ENCODE assay signal across 8 mouse cellular contexts in genomic region chr4:85513288-85513687, GRCm38 (mm10). TPM values are rescaled to one million over a fixed set of nuclear protein-coding genes. Genes with fewer than 3 reads are reported as not detected.
DNase-seq lines count a peak whose midpoint lies in the region; ATAC-seq lines count a peak whose summit lies in the region.

No protein-coding gene starts in this region.

- WGBS in embryonic facial prominence, embryonic 10.5 days: 48% methylated on average over 7 of the region's 7 CpGs
- 36% methylated on average over 7 of the region's 7 CpGs for WGBS in forebrain, embryonic 12.5 days
- WGBS in limb, embryonic 13.5 days: 32% methylated on average over 7 of the region's 7 CpGs
- 35% methylated on average over 7 of the region's 7 CpGs for WGBS in midbrain, embryonic 16.5 days

- no peaks in the 10 kb centered on the region for H3K9me3 ChIP-seq in embryonic facial prominence, embryonic 10.5 days
- no peaks in the 10 kb centered on the region for H3K9me3 ChIP-seq in forebrain, embryonic 12.5 days
- no peaks in the 10 kb centered on the region for H3K9me3 ChIP-seq in limb, embryonic 13.5 days
- no peaks in the 10 kb centered on the region for H3K9me3 ChIP-seq in midbrain, embryonic 16.5 days (replicated peaks; ENCODE audit: control insufficient read depth, low read length, poor library complexity, severe bottlenecking)

- H3K4me3 ChIP-seq in embryonic facial prominence, embryonic 10.5 days: peak overlapping the region; percentile 73
- H3K4me3 ChIP-seq in forebrain, embryonic 12.5 days (replicated peaks): no peak overlapping the region; the same call in 1 of the 2 replicates
- H3K4me3 ChIP-seq in limb, embryonic 13.5 days: no peak overlapping the region; the same call in 1 of the 2 replicates
- H3K4me3 ChIP-seq in midbrain, embryonic 16.5 days (ENCODE audit: low read depth, low read length): peak overlapping the region; percentile 68; the same call in 1 of the 2 replicates

- no peak for ATAC-seq in forebrain, embryonic 12.5 days (ENCODE audit: low FRiP score)
- no peak for ATAC-seq in limb, embryonic 13.5 days (ENCODE audit: low FRiP score, low read depth)
- no peak for ATAC-seq in midbrain, embryonic 16.5 days
- no peak for ATAC-seq in granulocyte monocyte progenitor cell, adult 5-6 weeks (replicated peaks; ENCODE audit: poor library complexity, severe bottlenecking)

- intact Hi-C loops in heart, postnatal 25 days (cut with DNase I): no loop called here

- H3K4me2 ChIP-seq in forebrain, embryonic 12.5 days: peak overlapping the region; percentile 91
- peak overlapping the region; percentile 99 for H3K4me2 ChIP-seq in limb, embryonic 13.5 days (replicated peaks)
- peak overlapping the region; percentile 97 for H3K4me2 ChIP-seq in midbrain, embryonic 16.5 days (ENCODE audit: low read length)

- H3K27ac ChIP-seq in embryonic facial prominence, embryonic 10.5 days (replicated peaks): no peak overlapping the region
- H3K27ac ChIP-seq in forebrain, embryonic 12.5 days: no peak overlapping the region
- H3K27ac ChIP-seq in limb, embryonic 13.5 days: no peak overlapping the region
- no peak overlapping the region for H3K27ac ChIP-seq in midbrain, embryonic 16.5 days (ENCODE audit: low read length)

- peaks cover 40% of the 10 kb centered on the region for H3K27me3 ChIP-seq in embryonic facial prominence, embryonic 10.5 days (replicated peaks; ENCODE audit: low read depth, poor library complexity, severe bottlenecking)
- H3K27me3 ChIP-seq in forebrain, embryonic 12.5 days: peaks cover 34% of the 10 kb centered on the region
- peaks cover 41% of the 10 kb centered on the region for H3K27me3 ChIP-seq in limb, embryonic 13.5 days
- H3K27me3 ChIP-seq in midbrain, embryonic 16.5 days (ENCODE audit: control insufficient read depth, insufficient read depth, low read depth, low read length): peaks cover 17% of the 10 kb centered on the region

- H3K9ac ChIP-seq in forebrain, embryonic 12.5 days: no peak overlapping the region
- H3K9ac ChIP-seq in limb, embryonic 13.5 days: no peak overlapping the region
- no peak overlapping the region for H3K9ac ChIP-seq in midbrain, embryonic 16.5 days (ENCODE audit: low read depth, low read length)

- H3K4me1 ChIP-seq in embryonic facial prominence, embryonic 10.5 days: peaks cover 19% of the 10 kb centered on the region
- peaks cover 15% of the 10 kb centered on the region for H3K4me1 ChIP-seq in forebrain, embryonic 12.5 days
- peaks cover 14% of the 10 kb centered on the region for H3K4me1 ChIP-seq in limb, embryonic 13.5 days
- H3K4me1 ChIP-seq in midbrain, embryonic 16.5 days (ENCODE audit: control insufficient read depth, insufficient read depth, low read length): peaks cover 11% of the 10 kb centered on the region

- H3K36me3 ChIP-seq in embryonic facial prominence, embryonic 10.5 days (replicated peaks): no peaks in the 10 kb centered on the region
- H3K36me3 ChIP-seq in forebrain, embryonic 12.5 days (replicated peaks): no peaks in the 10 kb centered on the region
- no peaks in the 10 kb centered on the region for H3K36me3 ChIP-seq in limb, embryonic 13.5 days
- H3K36me3 ChIP-seq in midbrain, embryonic 16.5 days (ENCODE audit: control insufficient read depth, insufficient read depth, low read length): no peaks in the 10 kb centered on the region

- DNase-seq in embryonic facial prominence, embryonic 10.5 days (ENCODE audit: low spot score): no peak
- peak; percentile 19 for DNase-seq in heart, postnatal 25 days (ENCODE audit: low spot score)
- no peak for DNase-seq in spleen, postnatal 14 days (ENCODE audit: low spot score in 2 of 2)
- DNase-seq in right cerebral cortex, postnatal 25 days: no peak

RNA-seq across cellular contexts. Expression of gene Adamtsl1, which starts 0.7 kb away (rescaled TPM):
- polyA plus RNA-seq in embryonic facial prominence, embryonic 10.5 days (2016; fragmentation: Nextera tagmentation; extraction: Ambion mirVana): 3.8 and 6.9 TPM in 2 replicates
- 7.6 and 11.6 TPM in 2 replicates for polyA plus RNA-seq in forebrain, embryonic 12.5 days (2016; fragmentation: Nextera tagmentation; extraction: Ambion mirVana)
- total RNA-seq in heart, postnatal 25 days (2021): 1 to 10 TPM; 2.3 to 3.4 TPM
- polyA plus RNA-seq in limb, embryonic 13.5 days (2015; fragmentation: Nextera tagmentation; extraction: Ambion mirVana): 51.3 and 53.2 TPM in 2 replicates
- polyA plus RNA-seq in midbrain, embryonic 16.5 days (2015; fragmentation: Nextera tagmentation; extraction: Ambion mirVana): 4.6 and 8.2 TPM in 2 replicates
- total RNA-seq in granulocyte monocyte progenitor cell, adult 5-6 weeks (2014; fragmentation: Nextera tagmentation): not detected in 2 replicates
- not detected in 2 replicates for total RNA-seq in granulocyte monocyte progenitor cell, adult 5-6 weeks (2017)

Comparison
In these comparisons a context has a peak if more than half of its experiments do, and no peak if none do; other contexts are left out.
1. H3K4me3 ChIP-seq: peak in embryonic facial prominence, embryonic 10.5 days (single experiment) and midbrain, embryonic 16.5 days (single experiment); none in forebrain, embryonic 12.5 days (single experiment) and limb, embryonic 13.5 days (single experiment).
2. Peak in every context shown above with its lines, with median percentiles within 50 percentile points of each other: H3K4me2 ChIP-seq.